Mouse (Mus musculus) kidney, adult 2 months (tissue): ENCODE data around the gene Zfp273. TPM values are rescaled to one million over a fixed set of nuclear protein-coding genes. Genes with fewer than 3 reads are reported as not detected.
"Not testable (repeated sequence)": the region's sequence is repeated elsewhere in the genome, so short reads cannot be mapped to it uniquely, and the experiment has no call there.

Experiments
- DNase-seq: peaks from one replicate; pipeline ENCODE4 v3.0.0; 2021
- H3K27ac ChIP-seq: fragments of 200-500 bp; 2 replicates; pipeline ENCODE4 v1.5.1; 2012; ENCODE audit warnings: low read depth, low read length, control low read depth, inconsistent platforms; ENCODE audit not compliant: insufficient read depth
- H3K27me3 ChIP-seq: fragments of 200-500 bp; replicated peaks from 2 replicates; pipeline ENCODE4 v1.6.1; 2012; ENCODE audit warnings: mild to moderate bottlenecking, moderate library complexity, low read length, inconsistent platforms; ENCODE audit not compliant: control insufficient read depth, insufficient read depth
- H3K36me3 ChIP-seq: fragments of 200-500 bp; 2 replicates; pipeline ENCODE4 v1.6.1; 2012; ENCODE audit warnings: mild to moderate bottlenecking, moderate library complexity, low read length, inconsistent platforms; ENCODE audit not compliant: control insufficient read depth, insufficient read depth
- H3K4me1 ChIP-seq: fragments of 200-500 bp; 2 replicates; pipeline ENCODE4 v1.6.1; 2011; ENCODE audit warnings: low read length; ENCODE audit not compliant: control insufficient read depth, insufficient read depth
- H3K4me3 ChIP-seq: fragments of 200-500 bp; 2 replicates; pipeline ENCODE4 v1.5.1; 2011; ENCODE audit warnings: mild to moderate bottlenecking, low read depth, low read length, control low read depth; ENCODE audit not compliant: insufficient read depth
- CTCF ChIP-seq: fragments of 200-500 bp; conservative IDR thresholded peaks from 2 replicates; pipeline ENCODE4 v1.5.1; 2011; ENCODE audit warnings: low read depth, mild to moderate bottlenecking, control low read depth, low read length, moderate library complexity, mixed read lengths; ENCODE audit not compliant: insufficient read depth, insufficient read length
- POLR2A ChIP-seq: fragments of 200-500 bp; IDR thresholded peaks from one replicate; pipeline ENCODE4 v1.6.1; 2011; ENCODE audit warnings: low read depth, low read length, control low read depth
- WGBS: fragments of 180-500 bp; shearing (Covaris S2); methylation state at CpG from one replicate; pipeline ENCODE4 v1.1.7; 2018; 5-methylcytosine and 5-hydroxymethylcytosine counted together
- polyA plus RNA-seq: library from polyadenylated mRNA; depleted of rRNA; stranded (reverse); fragments of >200 nt; gene quantifications from 2 replicates; pipeline ENCODE4 v1.2.3, GENCODE M21; 2012; rRNA removed

The Zfp273 gene
- 0.61 and 1.1 TPM in 2 replicates for polyA plus RNA-seq

DNA sequence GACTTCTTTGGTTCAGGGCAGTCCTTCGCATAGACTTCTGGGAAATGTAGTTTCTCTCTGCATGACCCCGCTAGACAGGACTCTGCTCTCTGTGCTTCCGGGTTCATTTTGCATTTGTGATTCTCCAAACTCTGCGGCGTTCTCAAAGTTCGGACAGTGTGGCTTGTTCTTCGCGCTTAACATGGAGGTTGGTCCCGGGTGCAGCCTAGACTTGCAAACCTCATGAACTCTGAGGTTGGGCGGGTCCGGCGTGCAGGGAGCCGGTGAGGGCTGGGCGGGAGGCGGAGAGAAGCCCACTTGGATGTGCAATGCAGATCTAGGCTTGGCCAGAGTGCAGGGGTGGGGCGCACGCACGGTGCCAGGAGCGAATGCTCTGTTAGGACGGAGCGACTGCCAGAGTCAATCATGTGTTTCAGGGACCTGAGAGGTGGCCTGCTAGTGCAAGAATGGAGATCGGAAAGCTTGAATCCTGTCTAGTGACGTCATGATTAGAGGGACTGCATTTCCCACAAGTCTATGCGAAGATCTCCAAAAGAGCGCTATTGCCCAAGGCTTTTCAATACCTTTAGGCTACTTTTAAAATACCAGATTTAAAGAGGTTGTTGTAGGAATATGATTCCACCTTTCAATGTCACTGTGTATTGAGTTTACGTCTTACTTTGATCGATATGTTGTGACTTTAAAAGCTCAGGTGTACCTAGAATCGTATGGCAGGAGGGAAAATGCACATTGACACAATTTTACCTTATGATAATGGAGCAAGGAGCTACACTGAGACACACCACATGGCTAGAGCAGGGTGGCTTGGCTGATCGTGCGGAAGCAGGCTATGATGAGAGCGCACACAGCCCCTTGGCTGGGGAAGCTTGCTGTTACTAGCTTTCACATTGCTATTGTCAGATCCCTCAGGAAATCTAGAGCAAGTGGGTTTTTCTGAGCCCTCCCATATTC, at the start of gene Zfp273:
Gene Zfp273 (plus strand): TSS at position 31 of the 951 bp plus-strand sequence.
- Histone ChIP-seq H3K27ac (peak within 1 kb of the TSS; percentile 95), H3K4me3 (peak within 1 kb of the TSS; percentile 98), H3K36me3 (no peaks in the 10 kb centered on the region), H3K4me1 (no peaks in the 10 kb centered on the region), H3K27me3 (no peaks in the 10 kb centered on the region)
- DNase-seq, result peak; percentile 92
- WGBS, result 3% methylated on average over 31 of the region's 31 CpGs
- no peak for TF ChIP-seq CTCF
- TF ChIP-seq POLR2A, result no peak

- Histone ChIP-seq H3K4me1 (no peaks in the 10 kb centered on the region), H3K36me3 (no peaks in the 10 kb centered on the region; the same call in 1 of the 2 replicates), H3K4me3 (peak within 1 kb of the TSS; percentile 87), H3K27ac (no peak within 1 kb of the TSS), H3K27me3 (no peaks in the 10 kb centered on the region)
- 11% methylated on average over 26 of the region's 26 CpGs for WGBS
- DNase-seq, result peak; percentile 86
- no peak for TF ChIP-seq CTCF
- no peak for TF ChIP-seq POLR2A
Observed at GRCm38 (mm10) chr13:67779265-67780221, 34.0 kb upstream of the Zfp273 start, which contains the start of gene Zfp493. Zfp493 (plus strand) TSS chr13:67779693.

GRCm38 (mm10) chr13:67791921-67792455, 21.6 kb upstream of the Zfp273 start:
- H3K27me3 ChIP-seq, result no peaks in the 10 kb centered on the region
- 93% methylated on average over 10 of the region's 10 CpGs for WGBS
- H3K4me3 ChIP-seq, result no peak overlapping the region
- DNase-seq, result no peak
- TF ChIP-seq CTCF, result no peak
- H3K36me3 ChIP-seq, result no peaks in the 10 kb centered on the region
- no peaks in the 10 kb centered on the region for H3K4me1 ChIP-seq
- no peak overlapping the region for H3K27ac ChIP-seq

- no peak for TF ChIP-seq POLR2A
- TF ChIP-seq CTCF, result no peak
- no peak overlapping the region for H3K27ac ChIP-seq
- DNase-seq, result no peak
- no peak overlapping the region for H3K4me3 ChIP-seq
- WGBS, result 90% methylated on average over 3 of the region's 3 CpGs
- no peaks in the 10 kb centered on the region for H3K4me1 ChIP-seq
- H3K36me3 ChIP-seq, result no peaks in the 10 kb centered on the region
- H3K27me3 ChIP-seq, result no peaks in the 10 kb centered on the region
Observed at GRCm38 (mm10) chr13:67798618-67799017, 14.9 kb upstream of the Zfp273 start.

DNA sequence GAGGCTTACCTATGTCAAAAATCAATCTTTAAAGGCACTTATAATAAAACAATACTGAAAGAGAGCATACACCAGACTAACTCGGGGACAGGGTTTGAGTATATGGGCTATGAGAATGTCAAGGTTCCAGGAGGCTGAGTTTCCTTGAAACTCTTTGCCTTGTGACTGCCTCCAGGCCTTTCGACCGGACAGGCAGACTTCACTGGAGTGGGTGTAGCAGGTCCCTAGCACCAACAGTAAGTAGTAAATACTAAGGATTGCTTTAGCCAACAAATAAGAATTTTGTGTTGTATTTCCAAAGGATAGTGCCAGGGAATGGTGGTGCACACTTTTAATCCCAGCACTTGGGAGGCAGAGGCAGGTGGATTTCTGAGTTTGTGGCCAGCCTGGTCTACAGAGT, 14.4 kb upstream of the Zfp273 start:
- DNase-seq, H3K36me3 ChIP-seq, H3K27me3 ChIP-seq, H3K27ac ChIP-seq, H3K4me1 ChIP-seq, H3K4me3 ChIP-seq: not testable (repeated sequence)
- WGBS, result 84% methylated on average over 3 of the region's 3 CpGs

DNA sequence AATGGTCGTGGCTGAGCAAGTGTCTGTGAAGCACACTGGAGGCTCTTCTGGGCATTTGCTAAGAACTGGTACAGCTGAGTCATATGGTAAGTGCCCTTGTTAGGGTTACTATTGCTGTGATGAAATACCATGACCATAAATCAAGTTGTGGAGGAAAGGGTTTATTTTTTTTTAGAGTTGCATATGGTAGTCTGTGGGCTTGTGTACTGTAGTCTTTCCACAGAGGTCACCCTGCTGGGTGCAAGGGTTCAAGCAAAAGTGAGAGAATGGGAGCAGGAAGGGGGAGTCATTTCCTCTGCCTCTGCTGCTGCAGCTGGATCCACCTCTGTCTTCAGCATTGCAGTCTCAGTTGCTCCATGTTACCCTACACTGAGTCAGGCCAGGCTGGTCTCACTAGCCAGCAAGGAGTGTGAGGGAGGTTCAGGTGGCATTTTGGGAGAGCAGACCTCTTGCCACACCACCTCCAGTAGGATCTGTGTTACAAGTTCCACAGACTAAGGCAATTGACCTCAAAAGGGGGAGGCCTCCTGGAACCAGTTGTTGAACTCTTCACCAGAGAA, 1.8 kb upstream of the Zfp273 start:
- Histone ChIP-seq H3K4me1 (no peaks in the 10 kb centered on the region), H3K36me3 (no peaks in the 10 kb centered on the region), H3K27me3 (no peaks in the 10 kb centered on the region), H3K27ac (no peak overlapping the region), H3K4me3 (no peak overlapping the region)
- 55% methylated on average over 1 of the region's 1 CpGs for WGBS
- no peak for DNase-seq
- TF ChIP-seq POLR2A (no peak), CTCF (no peak)
